Mouse (Mus musculus) neural tube, embryonic 14.5 days (tissue): Measurements from ENCODE around the gene Mcu. TPM values are rescaled to one million over a fixed set of nuclear protein-coding genes. Genes with fewer than 3 reads are reported as not detected.

ENCODE experiments used
- ATAC-seq: fragments of 200-750 bp; cut with Nextera tagmentation; 2 replicates; pipeline ENCODE4 v1.8.0; 2017; ENCODE audit warnings: low read depth, mild to moderate bottlenecking, moderate TSS enrichment, moderate library complexity
- H3K27ac ChIP-seq: fragments of 300-500 bp; sonication (generic); 2 replicates; pipeline ENCODE4 v1.5.1; 2014; ENCODE audit warnings: low read depth, mild to moderate bottlenecking, control low read depth, low read length, moderate library complexity, mixed read lengths
- H3K27me3 ChIP-seq: fragments of 300-500 bp; sonication (generic); 2 replicates; pipeline ENCODE4 v1.6.1; 2014; ENCODE audit warnings: low read length; ENCODE audit not compliant: control insufficient read depth, insufficient read depth
- H3K36me3 ChIP-seq: fragments of 300-500 bp; sonication (generic); 2 replicates; pipeline ENCODE4 v1.6.1; 2014; ENCODE audit warnings: low read length, mixed read lengths; ENCODE audit not compliant: control insufficient read depth, insufficient read depth
- H3K4me1 ChIP-seq: fragments of 300-500 bp; sonication (generic); 2 replicates; pipeline ENCODE4 v1.6.1; 2014; ENCODE audit warnings: low read length; ENCODE audit not compliant: control insufficient read depth, insufficient read depth
- H3K4me2 ChIP-seq: fragments of 300-500 bp; sonication (generic); 2 replicates; pipeline ENCODE4 v1.6.1; 2014; ENCODE audit warnings: mild to moderate bottlenecking, low read depth, low read length, control low read depth
- H3K4me3 ChIP-seq: fragments of 300-500 bp; sonication (generic); 2 replicates; pipeline ENCODE4 v1.5.1; 2014; ENCODE audit warnings: low read depth, low read length, control low read depth, mixed read lengths
- H3K9ac ChIP-seq: fragments of 300-500 bp; sonication (generic); replicated peaks from 2 replicates; pipeline ENCODE4 v1.6.1; 2014; ENCODE audit warnings: low read depth, mild to moderate bottlenecking, control low read depth, low read length, mixed read lengths
- H3K9me3 ChIP-seq: fragments of 300-500 bp; sonication (generic); 2 replicates; pipeline ENCODE4 v1.6.1; 2016; ENCODE audit warnings: low read length; ENCODE audit not compliant: control insufficient read depth
- WGBS: fragments of 180-500 bp; shearing (Covaris S2); extraction: QIAGEN DNeasy Blood & Tissue Kit; methylation state at CpG from one replicate; pipeline ENCODE4 v1.1.7; 2014; 5-methylcytosine and 5-hydroxymethylcytosine counted together
- polyA plus RNA-seq: library from polyadenylated mRNA; unstranded; fragments of >200 nt; fragmentation: Nextera tagmentation; extraction: Ambion mirVana; gene quantifications from 2 replicates; pipeline ENCODE4 v1.2.1, GENCODE M21; 2014

Gene Mcu
- 44.3 and 53.0 TPM in 2 replicates for polyA plus RNA-seq

DNA sequence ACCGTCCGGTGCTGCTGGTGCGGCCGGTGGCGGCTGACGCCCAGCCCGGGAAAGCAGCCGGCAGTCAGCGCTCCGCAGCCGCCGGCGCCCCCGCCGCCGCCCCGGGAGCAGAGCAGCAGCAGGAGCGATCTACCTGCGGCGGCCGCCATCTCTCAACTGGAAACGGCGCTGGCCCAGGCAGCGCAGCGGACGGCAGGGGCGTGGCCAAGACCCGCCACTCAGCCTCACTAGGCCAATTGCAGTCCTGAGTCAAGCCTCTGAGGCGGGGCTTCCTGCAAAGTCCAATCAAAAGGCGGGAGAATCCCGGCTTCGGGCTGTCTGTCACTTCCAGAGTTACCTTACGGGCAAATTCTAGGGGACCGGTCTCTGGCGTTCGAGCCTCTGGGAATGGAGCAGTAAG, at the start of gene Mcu:
Mcu (minus strand) TSS at position 171 of the 400 bp plus-strand sequence.
- no peaks in the 10 kb centered on the region for H3K27me3 ChIP-seq
- peak; percentile 100 for ATAC-seq
- under 1% methylated on average over 32 of the region's 36 CpGs for WGBS
- H3K9ac ChIP-seq, result peak within 1 kb of the TSS; percentile 88
- H3K4me3 ChIP-seq, result peak within 1 kb of the TSS; percentile 86
- H3K36me3 ChIP-seq, result no peaks in the 10 kb centered on the region
- peak within 1 kb of the TSS; percentile 58 for H3K4me2 ChIP-seq
- H3K4me1 ChIP-seq, result peaks cover 9% of the 10 kb centered on the region; the same call in 1 of the 2 replicates
- H3K9me3 ChIP-seq, result no peaks in the 10 kb centered on the region
- H3K27ac ChIP-seq, result peak within 1 kb of the TSS; percentile 88

DNA sequence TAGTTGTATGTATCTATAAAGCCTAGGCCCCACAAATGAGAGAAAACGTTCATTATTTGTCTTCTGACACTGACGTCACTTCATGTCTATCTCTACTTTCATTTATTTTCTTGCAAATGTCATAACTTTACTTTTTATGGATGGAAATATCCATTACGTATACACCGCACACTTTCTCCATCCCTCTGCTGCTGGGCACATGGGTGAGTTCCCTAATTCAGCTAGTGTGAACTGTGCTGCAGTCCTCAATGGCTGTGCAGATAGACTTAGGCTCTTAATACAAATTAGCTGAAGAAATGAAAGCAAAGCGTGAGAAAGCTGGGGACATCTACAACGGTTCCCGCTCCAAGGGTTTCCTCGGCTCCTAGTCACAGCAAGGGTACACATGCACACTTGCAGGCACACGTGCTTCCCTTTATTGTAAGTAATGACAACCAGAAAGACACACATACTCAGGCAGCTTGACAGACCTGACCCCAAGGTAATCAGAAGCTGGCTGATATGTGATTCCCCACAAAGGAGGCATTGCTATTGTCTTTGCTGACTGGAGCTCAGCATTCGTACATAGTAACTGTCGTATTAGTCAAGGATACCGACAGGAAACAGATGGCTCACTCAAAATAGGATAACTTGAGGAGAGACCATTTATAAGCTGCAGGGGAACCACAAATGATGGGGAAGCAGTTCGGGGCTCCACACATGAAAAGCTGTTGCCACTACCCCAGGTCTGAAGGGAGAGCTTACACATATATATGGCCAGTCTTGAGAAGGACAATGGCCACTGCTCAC, 49.2 kb upstream of the Mcu start:
- H3K4me2 ChIP-seq, result no peak overlapping the region
- H3K27ac ChIP-seq, result no peak overlapping the region
- ATAC-seq, result no peak
- no peaks in the 10 kb centered on the region for H3K27me3 ChIP-seq
- no peak overlapping the region for H3K4me3 ChIP-seq
- no peaks in the 10 kb centered on the region for H3K9me3 ChIP-seq
- H3K9ac ChIP-seq, result no peak overlapping the region
- H3K36me3 ChIP-seq, result no peaks in the 10 kb centered on the region
- WGBS, result 80% methylated on average over 13 of the region's 13 CpGs
- no peaks in the 10 kb centered on the region for H3K4me1 ChIP-seq

DNA sequence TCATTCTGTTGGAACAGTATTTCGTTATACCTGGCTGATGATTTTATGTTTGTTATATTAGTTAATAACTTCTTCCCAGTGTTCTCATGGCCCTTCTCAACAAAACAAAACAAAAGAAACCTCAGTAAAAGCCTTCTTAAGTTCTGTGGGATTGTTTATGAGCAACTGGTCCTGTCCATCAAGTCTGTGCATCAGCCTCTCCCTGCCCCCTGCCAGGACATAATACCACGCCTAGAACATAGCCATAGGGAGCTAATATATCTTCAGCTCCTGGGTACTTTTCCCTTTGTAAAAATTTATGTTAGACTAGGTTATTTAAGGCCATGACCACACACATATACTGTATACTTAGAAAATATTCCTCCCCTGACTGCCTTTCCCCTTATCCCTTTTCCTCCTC, 48.3 kb upstream of the Mcu start:
- Histone ChIP-seq H3K4me3 (no peak overlapping the region), H3K9ac (no peak overlapping the region), H3K4me2 (no peak overlapping the region), H3K27ac (no peak overlapping the region), H3K36me3 (no peaks in the 10 kb centered on the region), H3K4me1 (no peaks in the 10 kb centered on the region), H3K9me3 (no peaks in the 10 kb centered on the region), H3K27me3 (no peaks in the 10 kb centered on the region)
- WGBS, result 62% methylated on average over 2 of the region's 2 CpGs
- no peak for ATAC-seq

DNA sequence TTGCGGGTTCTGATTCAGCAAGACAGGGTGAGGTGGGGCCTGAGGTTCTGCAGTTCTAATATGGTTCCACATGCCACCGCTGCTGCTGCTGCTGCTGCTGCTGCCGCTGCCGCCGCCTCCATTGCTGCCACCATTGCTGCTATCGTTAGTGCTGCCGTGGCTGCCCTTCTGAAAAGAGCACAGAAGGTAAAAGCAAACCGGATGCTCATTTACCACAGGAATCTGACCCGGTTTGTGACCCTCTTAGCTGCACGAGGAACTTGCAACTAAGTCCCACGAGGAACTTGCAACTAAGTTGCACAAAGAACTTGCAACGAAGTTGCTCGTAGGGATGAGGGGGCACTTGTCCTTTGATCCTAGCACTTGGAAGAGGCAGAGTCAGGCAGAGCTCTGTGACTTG, 40.3 kb upstream of the Mcu start:
- WGBS, result 86% methylated on average over 13 of the region's 13 CpGs

DNA sequence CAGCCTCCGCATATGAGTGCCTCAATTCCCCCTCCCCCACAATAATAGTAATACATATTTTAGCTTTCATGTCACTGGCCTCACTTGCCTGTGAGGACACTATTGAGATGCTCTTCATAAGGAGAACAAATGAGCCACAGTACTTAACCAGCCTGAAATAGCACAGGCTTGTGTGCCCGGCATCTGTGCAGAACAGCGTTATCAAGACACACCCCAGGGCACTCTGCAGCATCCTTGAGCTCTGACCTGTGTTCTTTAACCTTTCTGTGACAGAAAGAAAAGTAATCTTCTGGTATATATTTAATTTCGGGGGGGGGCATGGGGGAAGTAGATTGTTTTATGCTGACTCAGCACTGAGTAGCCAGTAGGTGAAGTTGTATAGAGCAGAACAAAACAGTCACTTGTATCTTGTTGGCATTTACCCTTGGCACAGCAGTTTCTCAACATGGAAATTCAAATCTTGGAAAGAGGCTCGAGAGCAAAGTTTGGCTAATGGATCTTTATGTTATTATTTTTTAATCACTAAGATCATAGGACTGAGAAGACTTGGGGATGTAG, 30.4 kb upstream of the Mcu start:
- Histone ChIP-seq H3K9me3 (0 out of 2 replicates have a peak, but pooled peaks cover 3% of the 10 kb centered on the region), H3K36me3 (no peaks in the 10 kb centered on the region), H3K4me1 (no peaks in the 10 kb centered on the region), H3K4me3 (no peak overlapping the region), H3K27ac (no peak overlapping the region), H3K27me3 (no peaks in the 10 kb centered on the region), H3K4me2 (no peak overlapping the region), H3K9ac (no peak overlapping the region)
- WGBS, result 85% methylated on average over 5 of the region's 5 CpGs
- ATAC-seq, result no peak

More for the DNA sequence above, 40.3 kb upstream of the Mcu start:
- Histone ChIP-seq H3K36me3 (no peaks in the 10 kb centered on the region), H3K9me3 (no peaks in the 10 kb centered on the region), H3K4me1 (no peaks in the 10 kb centered on the region), H3K27ac (no peak overlapping the region), H3K9ac (no peak overlapping the region), H3K4me3 (no peak overlapping the region), H3K27me3 (no peaks in the 10 kb centered on the region), H3K4me2 (no peak overlapping the region)
- ATAC-seq, result no peak

DNA sequence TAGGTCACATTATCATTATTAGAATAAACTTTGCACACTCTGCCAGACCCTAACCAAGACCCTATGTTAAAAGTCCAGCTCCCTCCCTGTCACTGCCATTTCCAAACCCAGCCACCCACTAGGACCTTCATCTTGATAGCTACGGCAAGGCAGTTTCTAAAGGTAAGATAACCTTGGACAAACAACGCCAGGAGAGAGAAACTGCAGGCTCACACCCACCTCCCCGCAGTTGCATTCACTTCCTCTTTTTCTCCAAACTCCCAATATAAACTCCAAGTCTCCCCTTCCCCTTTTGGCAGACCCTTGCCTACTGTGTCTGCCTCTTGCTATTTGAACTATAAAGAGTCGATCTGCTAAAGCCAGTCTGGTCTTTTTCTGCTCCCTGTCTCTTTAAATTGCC, 28.7 kb upstream of the Mcu start:
- Histone ChIP-seq H3K4me3 (no peak overlapping the region), H3K9me3 (0 out of 2 replicates have a peak, but pooled peaks cover 3% of the 10 kb centered on the region), H3K4me1 (no peaks in the 10 kb centered on the region), H3K9ac (no peak overlapping the region), H3K27me3 (no peaks in the 10 kb centered on the region), H3K27ac (no peak overlapping the region), H3K36me3 (no peaks in the 10 kb centered on the region), H3K4me2 (no peak overlapping the region)
- 92% methylated on average over 4 of the region's 4 CpGs for WGBS
- ATAC-seq, result no peak

DNA sequence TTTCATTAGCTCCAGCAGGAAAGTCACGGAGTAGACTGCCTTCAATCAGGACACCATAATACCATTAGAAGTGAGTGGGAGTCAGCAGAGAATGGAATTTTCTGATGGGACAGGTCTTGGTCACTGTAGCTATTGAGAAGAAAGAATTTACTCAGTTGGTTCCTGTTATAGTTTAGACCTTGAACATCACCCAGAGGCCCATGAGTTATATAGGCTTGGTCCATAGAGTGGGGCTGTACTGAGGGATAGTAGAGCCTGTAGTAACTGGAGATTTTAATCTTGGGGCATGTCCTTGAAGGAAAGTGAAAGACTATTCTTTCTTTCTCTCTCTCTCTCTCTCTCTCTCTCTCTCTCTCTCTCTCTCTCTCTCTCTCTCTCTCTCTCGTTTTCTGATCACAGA, 28.2 kb upstream of the Mcu start:
- no peak overlapping the region for H3K4me3 ChIP-seq
- 84% methylated on average over 2 of the region's 2 CpGs for WGBS
- ATAC-seq, result no peak
- H3K27me3 ChIP-seq, result no peaks in the 10 kb centered on the region
- H3K36me3 ChIP-seq, result no peaks in the 10 kb centered on the region
- H3K27ac ChIP-seq, result no peak overlapping the region
- H3K9ac ChIP-seq, result no peak overlapping the region
- 0 out of 2 replicates have a peak, but pooled peaks cover 3% of the 10 kb centered on the region for H3K9me3 ChIP-seq
- no peaks in the 10 kb centered on the region for H3K4me1 ChIP-seq
- H3K4me2 ChIP-seq, result no peak overlapping the region

DNA sequence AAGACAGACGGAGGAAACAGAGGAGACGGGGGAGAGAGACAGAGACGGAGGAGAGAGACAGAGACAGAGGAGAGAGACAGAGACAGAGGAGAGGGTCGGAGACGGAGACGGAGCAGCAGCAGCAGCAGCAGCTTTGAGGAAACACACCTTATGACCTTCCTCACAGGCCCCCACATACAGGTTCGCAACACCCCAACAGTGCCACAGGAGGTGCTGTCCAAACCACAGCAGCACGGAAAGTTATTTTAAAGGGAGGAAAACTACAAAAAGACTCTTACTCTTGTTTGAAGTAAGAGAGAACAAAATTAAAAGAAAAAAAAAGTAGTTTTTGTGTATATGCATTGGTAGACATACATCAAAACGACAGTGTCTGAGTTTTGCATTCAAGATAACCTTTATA, 27.2 kb upstream of the Mcu start:
- no peaks in the 10 kb centered on the region for H3K9me3 ChIP-seq
- no peak for ATAC-seq
- H3K27ac ChIP-seq, result no peak overlapping the region
- H3K36me3 ChIP-seq, result no peaks in the 10 kb centered on the region
- H3K4me2 ChIP-seq, result no peak overlapping the region
- H3K4me1 ChIP-seq, result no peaks in the 10 kb centered on the region
- no peak overlapping the region for H3K9ac ChIP-seq
- no peak overlapping the region for H3K4me3 ChIP-seq
- WGBS, result 85% methylated on average over 9 of the region's 9 CpGs
- no peaks in the 10 kb centered on the region for H3K27me3 ChIP-seq

DNA sequence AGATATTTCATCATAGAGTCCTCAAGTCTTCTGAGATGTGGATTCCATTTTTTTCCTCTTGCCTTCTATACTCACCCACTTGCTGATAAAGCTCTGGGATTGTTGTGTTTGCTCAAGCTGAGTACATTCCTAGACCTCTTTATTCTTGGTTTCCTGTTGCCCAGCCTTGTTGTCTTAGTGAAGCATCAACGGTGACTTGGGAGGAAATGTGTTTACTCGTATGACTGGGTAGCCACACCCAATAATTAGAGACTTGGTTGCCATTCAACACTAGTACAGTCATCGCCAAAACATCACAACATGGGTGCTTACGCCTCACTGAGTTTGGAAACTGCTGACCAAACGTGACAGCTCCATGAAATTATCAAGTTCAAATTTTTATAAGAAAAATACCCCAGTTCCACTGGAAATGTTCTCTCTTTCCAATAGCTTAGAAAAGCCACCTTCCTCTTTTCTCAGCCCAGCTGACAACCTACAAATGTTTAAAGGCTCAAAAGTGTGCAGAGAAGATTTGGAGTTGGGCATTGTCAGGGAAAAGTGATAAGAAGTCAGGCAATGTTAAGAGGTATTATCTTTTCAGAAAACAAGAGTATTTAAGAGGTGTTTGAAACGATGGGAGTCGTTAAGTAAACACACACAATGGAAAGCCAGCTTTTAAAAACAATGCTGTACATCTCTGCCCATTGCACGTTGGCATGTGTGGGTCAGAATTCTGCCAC, 26.3 kb upstream of the Mcu start:
- no peak overlapping the region for H3K27ac ChIP-seq
- no peaks in the 10 kb centered on the region for H3K27me3 ChIP-seq
- ATAC-seq, result no peak
- no peak overlapping the region for H3K4me3 ChIP-seq
- no peak overlapping the region for H3K4me2 ChIP-seq
- no peak overlapping the region for H3K9ac ChIP-seq
- H3K9me3 ChIP-seq, result no peaks in the 10 kb centered on the region
- WGBS, result 80% methylated on average over 8 of the region's 8 CpGs
- no peaks in the 10 kb centered on the region for H3K36me3 ChIP-seq
- H3K4me1 ChIP-seq, result no peaks in the 10 kb centered on the region
